Mouse (Mus musculus) heart, postnatal 0 days (tissue): ENCODE data around the gene Tet3. TPM values are rescaled to one million over a fixed set of nuclear protein-coding genes. Genes with fewer than 3 reads are reported as not detected.

Source experiments
- ATAC-seq: fragments of 200-750 bp; cut with Nextera tagmentation; 2 replicates; pipeline ENCODE4 v1.8.0; 2017; ENCODE audit warnings: low read depth, moderate number of reproducible peaks, moderate library complexity; ENCODE audit not compliant: insufficient read depth
- DNase-seq: peaks from one replicate; pipeline ENCODE4 v3.0.0-alpha.2; 2016; ENCODE audit warnings: low spot score
- H3K27ac ChIP-seq: fragments of 300-500 bp; sonication (generic); 2 replicates; pipeline ENCODE4 v1.5.1; 2014; ENCODE audit warnings: low read depth, mild to moderate bottlenecking
- H3K27me3 ChIP-seq: fragments of 300-500 bp; sonication (generic); 2 replicates; pipeline ENCODE4 v1.6.1; 2014; ENCODE audit warnings: low read length, mixed read lengths; ENCODE audit not compliant: control insufficient read depth, insufficient read depth
- H3K36me3 ChIP-seq: fragments of 300-500 bp; sonication (generic); replicated peaks from 2 replicates; pipeline ENCODE4 v1.6.1; 2014; ENCODE audit warnings: low read length, mixed read lengths; ENCODE audit not compliant: control insufficient read depth, insufficient read depth
- H3K4me1 ChIP-seq: fragments of 300-500 bp; sonication (generic); 2 replicates; pipeline ENCODE4 v1.6.1; 2014; ENCODE audit warnings: antibody characterized with exemption; ENCODE audit not compliant: control insufficient read depth, insufficient read depth
- H3K4me2 ChIP-seq: fragments of 300-500 bp; sonication (generic); 2 replicates; pipeline ENCODE4 v1.6.1; 2014; ENCODE audit warnings: low read depth, mild to moderate bottlenecking, low read length, moderate library complexity
- H3K4me3 ChIP-seq: fragments of 300-500 bp; sonication (generic); 2 replicates; pipeline ENCODE4 v1.5.1; 2014; ENCODE audit warnings: low read depth, low read length
- H3K9ac ChIP-seq: fragments of 300-500 bp; sonication (generic); replicated peaks from 2 replicates; pipeline ENCODE4 v1.6.1; 2014; ENCODE audit warnings: low read depth, low read length, mixed read lengths
- H3K9me3 ChIP-seq: fragments of 300-500 bp; sonication (generic); replicated peaks from 2 replicates; pipeline ENCODE4 v1.6.1; 2016; ENCODE audit warnings: low read length; ENCODE audit not compliant: control insufficient read depth
- CTCF ChIP-seq: IDR thresholded peaks from 2 replicates; pipeline ENCODE4 v1.5.1; 2016; ENCODE audit warnings: antibody characterized with exemption, control low read depth, low read depth
- EP300 ChIP-seq: IDR thresholded peaks from 2 replicates; pipeline ENCODE4 v1.6.1; 2016; ENCODE audit warnings: antibody characterized with exemption, low read depth
- WGBS: fragments of 180-500 bp; shearing (Covaris S2); extraction: QIAGEN DNeasy Blood & Tissue Kit; methylation state at CpG from one replicate; pipeline ENCODE4 v1.1.7; 2014; 5-methylcytosine and 5-hydroxymethylcytosine counted together
- polyA plus RNA-seq: library from polyadenylated mRNA; unstranded; fragments of >200 nt; fragmentation: Nextera tagmentation; extraction: Ambion mirVana; gene quantifications from 2 replicates; pipeline ENCODE4 v1.2.1, GENCODE M21; 2015
- total RNA-seq: library from RNA; depleted of rRNA; stranded (reverse); fragments of >200 nt; gene quantifications from 2 replicates; pipeline ENCODE4 v1.2.3, GENCODE M21; 2014; ENCODE audit warnings: low replicate concordance

Gene Tet3
- total and polyA plus RNA-seq, 2 experiments from 2014 or later, result 14.1 to 17.2 TPM

- no peak for ATAC-seq
- Histone ChIP-seq H3K9me3 (no peaks in the 10 kb centered on the region), H3K36me3 (no peaks in the 10 kb centered on the region; the same call in 1 of the 2 replicates), H3K9ac (no peak overlapping the region), H3K4me1 (peaks cover 18% of the 10 kb centered on the region), H3K27ac (peak overlapping the region; percentile 6; the same call in 1 of the 2 replicates), H3K4me3 (no peak overlapping the region), H3K4me2 (no peak overlapping the region), H3K27me3 (no peaks in the 10 kb centered on the region)
- 66% methylated on average over 3 of the region's 3 CpGs for WGBS
- DNase-seq, result no peak
- TF ChIP-seq EP300, result no peak
- no peak for TF ChIP-seq CTCF
These were observed 43.8 kb upstream of the Tet3 start for GRCm38 (mm10) chr6:83502656-83503055.

- Histone ChIP-seq H3K36me3 (no peaks in the 10 kb centered on the region; the same call in 1 of the 2 replicates), H3K27me3 (no peaks in the 10 kb centered on the region), H3K27ac (peak overlapping the region; percentile 6; the same call in 1 of the 2 replicates), H3K4me1 (peaks cover 28% of the 10 kb centered on the region), H3K4me2 (no peak overlapping the region), H3K4me3 (no peak overlapping the region), H3K9me3 (no peaks in the 10 kb centered on the region), H3K9ac (no peak overlapping the region)
- DNase-seq (no peak), ATAC-seq (no peak)
- TF ChIP-seq CTCF, result no peak
- no peak for TF ChIP-seq EP300
- WGBS, result 60% methylated on average over 9 of the region's 9 CpGs
These were observed 42.8 kb upstream of the Tet3 start for GRCm38 (mm10) chr6:83501524-83502310.

- Histone ChIP-seq H3K27me3 (no peaks in the 10 kb centered on the region), H3K9me3 (no peaks in the 10 kb centered on the region), H3K27ac (no peak overlapping the region), H3K4me1 (peaks cover 30% of the 10 kb centered on the region), H3K9ac (no peak overlapping the region), H3K36me3 (no peaks in the 10 kb centered on the region; the same call in 1 of the 2 replicates), H3K4me3 (no peak overlapping the region), H3K4me2 (no peak overlapping the region)
- TF ChIP-seq CTCF (no peak), EP300 (no peak)
- no peak for DNase-seq
- no peak for ATAC-seq
- WGBS, result 55% methylated on average over 3 of the region's 3 CpGs
These were observed 41.6 kb upstream of the Tet3 start for GRCm38 (mm10) chr6:83500462-83500861.

- Histone ChIP-seq H3K27ac (no peak overlapping the region), H3K36me3 (peaks cover 2% of the 10 kb centered on the region), H3K4me2 (no peak overlapping the region), H3K27me3 (no peaks in the 10 kb centered on the region), H3K4me1 (peaks cover 33% of the 10 kb centered on the region), H3K9ac (no peak overlapping the region), H3K4me3 (no peak overlapping the region), H3K9me3 (no peaks in the 10 kb centered on the region)
- DNase-seq, result no peak
- TF ChIP-seq CTCF (no peak), EP300 (no peak)
- WGBS, result 91% methylated on average over 10 of the region's 10 CpGs
- ATAC-seq, result no peak
These were observed 40.2 kb upstream of the Tet3 start for GRCm38 (mm10) chr6:83499078-83499477.

GRCm38 (mm10) chr6:83496753-83497710 lies 38.1 kb upstream of the Tet3 start:
- peaks cover 14% of the 10 kb centered on the region for H3K36me3 ChIP-seq
- H3K4me2 ChIP-seq, result peak overlapping the region; percentile 25
- WGBS, result 35% methylated on average over 22 of the region's 22 CpGs
- H3K27ac ChIP-seq, result peak overlapping the region; percentile 64
- peak; percentile 48 for DNase-seq
- no peaks in the 10 kb centered on the region for H3K27me3 ChIP-seq
- no peaks in the 10 kb centered on the region for H3K9me3 ChIP-seq
- peaks cover 27% of the 10 kb centered on the region for H3K4me1 ChIP-seq
- peak overlapping the region; percentile 7; the same call in 1 of the 2 replicates for H3K9ac ChIP-seq
- TF ChIP-seq EP300 (no peak), CTCF (no peak)
- peak; percentile 54 for ATAC-seq
- H3K4me3 ChIP-seq, result no peak overlapping the region
